Mouse (Mus musculus): ENCODE data around the gene Vmn1r235. TPM values are rescaled to one million over a fixed set of nuclear protein-coding genes. Genes with fewer than 3 reads are reported as not detected.
"Not testable (repeated sequence)": the region's sequence is repeated elsewhere in the genome, so short reads cannot be mapped to it uniquely, and the experiment has no call there.

The Vmn1r235 gene
- polyA plus RNA-seq (2015; fragmentation: Nextera tagmentation; extraction: Ambion mirVana): not detected in 2 replicates

GRCm38 (mm10) chr17:21256111-21256510 is at the start of gene Vmn1r235:
TSS of gene Vmn1r235 (plus strand) at chr17:21256411.
- Histone ChIP-seq H3K4me1 (ENCODE audit: control insufficient read depth, low read depth, low read length) (no peaks in the 10 kb centered on the region), H3K9ac (ENCODE audit: low read depth, low read length) (no peak within 1 kb of the TSS), H3K9me3 (replicated peaks; ENCODE audit: control insufficient read depth, low read length) (no peaks in the 10 kb centered on the region), H3K4me2 (ENCODE audit: low read depth, low read length) (no peak within 1 kb of the TSS), H3K27ac (ENCODE audit: low read length) (no peak within 1 kb of the TSS), H3K36me3 (ENCODE audit: control insufficient read depth, insufficient read depth) (no peaks in the 10 kb centered on the region), H3K27me3 (ENCODE audit: control insufficient read depth, insufficient read depth, low read depth, low read length) (no peaks in the 10 kb centered on the region), H3K4me3 (ENCODE audit: low read depth, low read length) (no peak within 1 kb of the TSS)
- ATAC-seq (ENCODE audit: low read depth): no peak

- H3K4me3 ChIP-seq (ENCODE audit: low read depth, low read length); H3K9me3 ChIP-seq (replicated peaks; ENCODE audit: control insufficient read depth, low read length); H3K36me3 ChIP-seq (ENCODE audit: control insufficient read depth, insufficient read depth); ATAC-seq (ENCODE audit: low read depth); H3K4me1 ChIP-seq (ENCODE audit: control insufficient read depth, low read depth, low read length); H3K27ac ChIP-seq (ENCODE audit: low read length); H3K4me2 ChIP-seq (ENCODE audit: low read depth, low read length); H3K9ac ChIP-seq (ENCODE audit: low read depth, low read length); H3K27me3 ChIP-seq (ENCODE audit: control insufficient read depth, insufficient read depth, low read depth, low read length): not testable (repeated sequence)
- 58% methylated on average over 1 of the region's 1 CpGs for WGBS (ENCODE audit: insufficient replicate concordance)
Observed at GRCm38 (mm10) chr17:21211081-21211480, 45.1 kb upstream of the Vmn1r235 start.

- Histone ChIP-seq H3K27me3 (ENCODE audit: control insufficient read depth, insufficient read depth, low read depth, low read length) (no peaks in the 10 kb centered on the region), H3K9me3 (replicated peaks; ENCODE audit: control insufficient read depth, low read length) (no peaks in the 10 kb centered on the region), H3K4me2 (ENCODE audit: low read depth, low read length) (no peak within 1 kb of the TSS), H3K36me3 (ENCODE audit: control insufficient read depth, insufficient read depth) (no peaks in the 10 kb centered on the region), H3K4me3 (ENCODE audit: low read depth, low read length) (no peak within 1 kb of the TSS), H3K9ac (ENCODE audit: low read depth, low read length) (no peak within 1 kb of the TSS), H3K27ac (ENCODE audit: low read length) (no peak within 1 kb of the TSS), H3K4me1 (ENCODE audit: control insufficient read depth, low read depth, low read length) (no peaks in the 10 kb centered on the region)
- 47% methylated on average over 1 of the region's 1 CpGs for WGBS (ENCODE audit: insufficient replicate concordance)
- no peak for ATAC-seq (ENCODE audit: low read depth)
Observed at GRCm38 (mm10) chr17:21225787-21226186, 30.4 kb upstream of the Vmn1r235 start, which contains the start of gene Vmn1r234. TSS of gene Vmn1r234 (plus strand) at chr17:21226087.

GRCm38 (mm10) chr17:21231654-21232053 is 24.6 kb upstream of the Vmn1r235 start:
- Histone ChIP-seq H3K9me3 (replicated peaks; ENCODE audit: control insufficient read depth, low read length) (no peaks in the 10 kb centered on the region), H3K27ac (ENCODE audit: low read length) (no peak overlapping the region), H3K4me3 (ENCODE audit: low read depth, low read length) (no peak overlapping the region), H3K4me1 (ENCODE audit: control insufficient read depth, low read depth, low read length) (no peaks in the 10 kb centered on the region), H3K9ac (ENCODE audit: low read depth, low read length) (no peak overlapping the region), H3K27me3 (ENCODE audit: control insufficient read depth, insufficient read depth, low read depth, low read length) (no peaks in the 10 kb centered on the region), H3K36me3 (ENCODE audit: control insufficient read depth, insufficient read depth) (no peaks in the 10 kb centered on the region), H3K4me2 (ENCODE audit: low read depth, low read length) (no peak overlapping the region)
- 26% methylated on average over 9 of the region's 9 CpGs for WGBS (ENCODE audit: insufficient replicate concordance)
- no peak for ATAC-seq (ENCODE audit: low read depth)

- no peaks in the 10 kb centered on the region for H3K9me3 ChIP-seq (replicated peaks; ENCODE audit: control insufficient read depth, low read length)
- H3K4me3 ChIP-seq (ENCODE audit: low read depth, low read length): no peak overlapping the region
- no peak overlapping the region for H3K27ac ChIP-seq (ENCODE audit: low read length)
- no peaks in the 10 kb centered on the region for H3K4me1 ChIP-seq (ENCODE audit: control insufficient read depth, low read depth, low read length)
- H3K36me3 ChIP-seq (ENCODE audit: control insufficient read depth, insufficient read depth): no peaks in the 10 kb centered on the region
- no peak for ATAC-seq (ENCODE audit: low read depth)
- no peaks in the 10 kb centered on the region for H3K27me3 ChIP-seq (ENCODE audit: control insufficient read depth, insufficient read depth, low read depth, low read length)
- WGBS (ENCODE audit: insufficient replicate concordance): 8% methylated on average over 4 of the region's 4 CpGs
- H3K4me2 ChIP-seq (ENCODE audit: low read depth, low read length): no peak overlapping the region
- no peak overlapping the region for H3K9ac ChIP-seq (ENCODE audit: low read depth, low read length)
Observed at GRCm38 (mm10) chr17:21272103-21272502, 15.9 kb downstream of the Vmn1r235 start.

GRCm38 (mm10) chr17:21282642-21283041 is 26.4 kb downstream of the Vmn1r235 start, which contains the start of gene Vmn1r236:
TSS of gene Vmn1r236 (plus strand) at chr17:21282942.
- Histone ChIP-seq H3K4me3 (ENCODE audit: low read depth, low read length) (no peak within 1 kb of the TSS), H3K9ac (ENCODE audit: low read depth, low read length) (no peak within 1 kb of the TSS), H3K27ac (ENCODE audit: low read length) (no peak within 1 kb of the TSS), H3K4me1 (ENCODE audit: control insufficient read depth, low read depth, low read length) (no peaks in the 10 kb centered on the region), H3K9me3 (replicated peaks; ENCODE audit: control insufficient read depth, low read length) (no peaks in the 10 kb centered on the region), H3K27me3 (ENCODE audit: control insufficient read depth, insufficient read depth, low read depth, low read length) (no peaks in the 10 kb centered on the region), H3K36me3 (ENCODE audit: control insufficient read depth, insufficient read depth) (no peaks in the 10 kb centered on the region), H3K4me2 (ENCODE audit: low read depth, low read length) (no peak within 1 kb of the TSS)
- WGBS (ENCODE audit: insufficient replicate concordance): 56% methylated on average over 3 of the region's 3 CpGs
- no peak for ATAC-seq (ENCODE audit: low read depth)

- H3K4me1 ChIP-seq (ENCODE audit: control insufficient read depth, low read depth, low read length): no peaks in the 10 kb centered on the region
- H3K4me2 ChIP-seq (ENCODE audit: low read depth, low read length): no peak overlapping the region
- no peak overlapping the region for H3K27ac ChIP-seq (ENCODE audit: low read length)
- H3K36me3 ChIP-seq (ENCODE audit: control insufficient read depth, insufficient read depth): no peaks in the 10 kb centered on the region
- ATAC-seq (ENCODE audit: low read depth): no peak
- H3K9ac ChIP-seq (ENCODE audit: low read depth, low read length): no peak overlapping the region
- H3K27me3 ChIP-seq (ENCODE audit: control insufficient read depth, insufficient read depth, low read depth, low read length): no peaks in the 10 kb centered on the region
- H3K9me3 ChIP-seq (replicated peaks; ENCODE audit: control insufficient read depth, low read length): no peaks in the 10 kb centered on the region
- H3K4me3 ChIP-seq (ENCODE audit: low read depth, low read length): no peak overlapping the region
Observed at GRCm38 (mm10) chr17:21284395-21284794, 28.2 kb downstream of the Vmn1r235 start.

- H3K9me3 ChIP-seq (replicated peaks; ENCODE audit: control insufficient read depth, low read length): no peaks in the 10 kb centered on the region
- no peak overlapping the region for H3K4me2 ChIP-seq (ENCODE audit: low read depth, low read length)
- H3K4me1 ChIP-seq (ENCODE audit: control insufficient read depth, low read depth, low read length): no peaks in the 10 kb centered on the region
- H3K4me3 ChIP-seq (ENCODE audit: low read depth, low read length): no peak overlapping the region
- no peak overlapping the region for H3K27ac ChIP-seq (ENCODE audit: low read length)
- ATAC-seq (ENCODE audit: low read depth): no peak
- no peak overlapping the region for H3K9ac ChIP-seq (ENCODE audit: low read depth, low read length)
- no peaks in the 10 kb centered on the region for H3K36me3 ChIP-seq (ENCODE audit: control insufficient read depth, insufficient read depth)
- no peaks in the 10 kb centered on the region for H3K27me3 ChIP-seq (ENCODE audit: control insufficient read depth, insufficient read depth, low read depth, low read length)
Observed at GRCm38 (mm10) chr17:21289695-21290094, 33.5 kb downstream of the Vmn1r235 start.

- Histone ChIP-seq H3K27ac (ENCODE audit: low read length) (no peak within 1 kb of the TSS), H3K27me3 (ENCODE audit: control insufficient read depth, insufficient read depth, low read depth, low read length) (no peaks in the 10 kb centered on the region), H3K9ac (ENCODE audit: low read depth, low read length) (no peak within 1 kb of the TSS), H3K4me1 (ENCODE audit: control insufficient read depth, low read depth, low read length) (no peaks in the 10 kb centered on the region), H3K4me3 (ENCODE audit: low read depth, low read length) (no peak within 1 kb of the TSS), H3K36me3 (ENCODE audit: control insufficient read depth, insufficient read depth) (no peaks in the 10 kb centered on the region), H3K4me2 (ENCODE audit: low read depth, low read length) (no peak within 1 kb of the TSS), H3K9me3 (replicated peaks; ENCODE audit: control insufficient read depth, low read length) (no peaks in the 10 kb centered on the region)
- no peak for ATAC-seq (ENCODE audit: low read depth)
Observed at GRCm38 (mm10) chr17:21311565-21311964, 55.4 kb downstream of the Vmn1r235 start, which contains the start of gene Vmn1r237. TSS of gene Vmn1r237 (plus strand) at chr17:21311865.

Data from liver, embryonic 16.5 days (tissue).